Mouse (Mus musculus) stomach, postnatal 0 days (tissue): ENCODE data around the gene Nxph4. TPM values are rescaled to one million over a fixed set of nuclear protein-coding genes. Genes with fewer than 3 reads are reported as not detected.

ENCODE experiments used
- ATAC-seq: fragments of 200-750 bp; cut with Nextera tagmentation; 2 replicates; pipeline ENCODE4 v1.8.0; 2017; ENCODE audit not compliant: low FRiP score, low TSS enrichment
- DNase-seq: peaks from one replicate; pipeline ENCODE4 v3.0.0-alpha.2; 2016; ENCODE audit warnings: low spot score
- H3K27ac ChIP-seq: fragments of 300-500 bp; sonication (generic); replicated peaks from 2 replicates; pipeline ENCODE4 v1.5.1; 2014; ENCODE audit warnings: mild to moderate bottlenecking, control low read depth
- H3K27me3 ChIP-seq: fragments of 300-500 bp; sonication (generic); 2 replicates; pipeline ENCODE4 v1.6.1; 2014; ENCODE audit warnings: low read length; ENCODE audit not compliant: control insufficient read depth, insufficient read depth
- H3K36me3 ChIP-seq: fragments of 300-500 bp; sonication (generic); 2 replicates; pipeline ENCODE4 v1.6.1; 2014; ENCODE audit warnings: low read length, mixed read lengths; ENCODE audit not compliant: control insufficient read depth, insufficient read depth
- H3K4me1 ChIP-seq: fragments of 300-500 bp; sonication (generic); replicated peaks from 2 replicates; pipeline ENCODE4 v1.6.1; 2014; ENCODE audit warnings: antibody characterized with exemption; ENCODE audit not compliant: control insufficient read depth, insufficient read depth
- H3K4me2 ChIP-seq: fragments of 300-500 bp; sonication (generic); replicated peaks from 2 replicates; pipeline ENCODE4 v1.6.1; 2014; ENCODE audit warnings: low read depth, mild to moderate bottlenecking, control low read depth, moderate library complexity
- H3K4me3 ChIP-seq: fragments of 300-500 bp; sonication (generic); 2 replicates; pipeline ENCODE4 v1.5.1; 2014; ENCODE audit warnings: low read depth, low read length, control low read depth
- H3K9ac ChIP-seq: fragments of 300-500 bp; sonication (generic); 2 replicates; pipeline ENCODE4 v1.6.1; 2014; ENCODE audit warnings: mild to moderate bottlenecking, low read length, control low read depth, mixed read lengths
- H3K9me3 ChIP-seq: fragments of 300-500 bp; sonication (generic); 2 replicates; pipeline ENCODE4 v1.6.1; 2016; ENCODE audit warnings: low read length; ENCODE audit not compliant: control insufficient read depth
- CTCF ChIP-seq: IDR thresholded peaks from 2 replicates; pipeline ENCODE4 v1.5.1; 2016; ENCODE audit warnings: antibody characterized with exemption, low read depth, mild to moderate bottlenecking, moderate library complexity
- EP300 ChIP-seq: optimal IDR thresholded peaks from 2 replicates; pipeline ENCODE3; 2016; ENCODE audit warnings: antibody characterized with exemption
- WGBS: fragments of 180-500 bp; shearing (Covaris S2); extraction: QIAGEN DNeasy Blood & Tissue Kit; methylation state at CpG from one replicate; pipeline ENCODE4 v1.1.7; 2014; 5-methylcytosine and 5-hydroxymethylcytosine counted together
- polyA plus RNA-seq: library from polyadenylated mRNA; unstranded; fragments of >200 nt; fragmentation: Nextera tagmentation; extraction: Ambion mirVana; gene quantifications from 2 replicates; pipeline ENCODE4 v1.2.1, GENCODE M21; 2015

Nxph4 gene
- polyA plus RNA-seq, 1 experiment from 2014 or later = 2.7 TPM

DNA sequence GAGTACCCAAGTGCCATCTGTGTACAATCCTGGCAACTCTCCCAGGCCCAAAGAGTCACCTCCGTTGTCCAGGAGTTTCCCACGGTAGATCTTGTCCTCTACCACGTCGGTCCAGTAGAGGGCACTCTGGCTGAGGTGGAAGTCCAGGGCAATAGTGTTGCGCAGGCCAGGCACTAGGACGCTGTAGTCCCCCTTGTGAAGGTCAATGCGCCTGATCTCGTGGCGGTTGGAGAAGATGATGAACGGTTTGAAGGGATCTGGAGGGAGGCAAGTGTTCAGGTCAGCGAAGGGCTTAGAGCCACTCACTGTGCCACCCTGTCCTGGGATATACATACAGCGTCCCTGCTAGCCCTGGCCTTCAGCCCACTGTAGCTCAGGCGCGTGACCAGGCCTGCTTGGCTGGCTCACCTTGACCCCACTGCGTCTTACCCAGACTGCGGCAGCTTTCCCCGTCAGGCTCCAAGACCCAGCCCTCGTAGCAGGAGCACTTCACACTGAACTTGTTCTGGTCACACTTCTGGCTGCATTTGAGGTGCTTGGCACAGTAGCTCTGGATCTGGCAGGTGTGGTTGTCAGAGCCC is 42.1 kb upstream of the Nxph4 start:
- peak; percentile 83 for DNase-seq
- Histone ChIP-seq H3K4me3 (no peak overlapping the region), H3K4me1 (no peaks in the 10 kb centered on the region), H3K4me2 (no peak overlapping the region), H3K36me3 (peaks cover 40% of the 10 kb centered on the region), H3K27me3 (no peaks in the 10 kb centered on the region), H3K9me3 (no peaks in the 10 kb centered on the region), H3K9ac (no peak overlapping the region; the same call in 1 of the 2 replicates), H3K27ac (peak overlapping the region; percentile 13; the same call in 1 of the 2 replicates)
- peak; percentile 48 for ATAC-seq
- WGBS = 54% methylated on average over 18 of the region's 18 CpGs
- TF ChIP-seq CTCF = peak; percentile 89
- TF ChIP-seq EP300 = no peak

DNA sequence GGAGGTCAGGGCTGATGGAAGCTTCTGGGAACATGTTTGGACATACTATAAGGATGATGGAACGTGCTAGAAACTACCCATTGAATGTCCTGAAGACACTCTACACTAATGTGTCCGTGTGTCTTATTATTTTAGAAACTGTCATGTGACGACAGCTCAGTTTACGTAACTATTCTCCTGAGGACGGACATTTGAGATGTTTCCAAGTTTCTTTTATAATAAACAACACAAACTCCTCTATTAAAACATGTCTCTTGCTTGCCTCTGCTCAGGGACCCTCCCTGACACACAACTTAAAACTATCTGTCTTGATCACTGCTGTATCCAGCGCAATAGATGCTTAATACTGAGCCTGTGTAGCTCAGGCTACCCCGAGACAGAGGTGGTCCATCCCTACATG is 41.4 kb upstream of the Nxph4 start:
- Histone ChIP-seq H3K27ac (no peak overlapping the region), H3K4me1 (no peaks in the 10 kb centered on the region), H3K4me2 (no peak overlapping the region), H3K36me3 (peaks cover 40% of the 10 kb centered on the region), H3K4me3 (no peak overlapping the region), H3K9ac (no peak overlapping the region), H3K9me3 (no peaks in the 10 kb centered on the region), H3K27me3 (no peaks in the 10 kb centered on the region)
- 68% methylated on average over 7 of the region's 7 CpGs for WGBS
- DNase-seq = no peak
- ATAC-seq = no peak
- TF ChIP-seq CTCF = no peak
- no peak for TF ChIP-seq EP300

DNA sequence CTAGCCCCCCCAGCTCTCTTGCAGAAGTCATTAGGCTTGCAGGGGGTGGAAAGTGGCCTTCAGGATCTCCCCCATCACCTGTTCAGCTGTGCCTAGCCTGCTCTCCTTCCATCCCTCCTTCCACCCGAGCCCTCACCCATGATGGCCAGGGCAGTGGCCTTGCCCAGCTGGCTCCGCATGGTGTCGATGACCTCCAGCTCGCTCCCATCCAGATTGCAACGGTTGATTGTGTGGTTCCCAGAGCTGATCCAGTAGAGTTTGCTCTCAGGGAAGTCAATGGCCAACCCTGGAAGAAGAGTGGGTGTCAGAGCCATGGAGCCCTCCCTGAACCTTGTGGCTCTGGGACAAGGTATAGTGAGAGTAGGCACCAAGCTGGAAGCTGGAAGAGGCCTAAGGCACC is 37.9 kb upstream of the Nxph4 start:
- Histone ChIP-seq H3K4me2 (no peak overlapping the region), H3K36me3 (peaks cover 40% of the 10 kb centered on the region)
- no peak for TF ChIP-seq CTCF
- TF ChIP-seq EP300 = no peak

DNA sequence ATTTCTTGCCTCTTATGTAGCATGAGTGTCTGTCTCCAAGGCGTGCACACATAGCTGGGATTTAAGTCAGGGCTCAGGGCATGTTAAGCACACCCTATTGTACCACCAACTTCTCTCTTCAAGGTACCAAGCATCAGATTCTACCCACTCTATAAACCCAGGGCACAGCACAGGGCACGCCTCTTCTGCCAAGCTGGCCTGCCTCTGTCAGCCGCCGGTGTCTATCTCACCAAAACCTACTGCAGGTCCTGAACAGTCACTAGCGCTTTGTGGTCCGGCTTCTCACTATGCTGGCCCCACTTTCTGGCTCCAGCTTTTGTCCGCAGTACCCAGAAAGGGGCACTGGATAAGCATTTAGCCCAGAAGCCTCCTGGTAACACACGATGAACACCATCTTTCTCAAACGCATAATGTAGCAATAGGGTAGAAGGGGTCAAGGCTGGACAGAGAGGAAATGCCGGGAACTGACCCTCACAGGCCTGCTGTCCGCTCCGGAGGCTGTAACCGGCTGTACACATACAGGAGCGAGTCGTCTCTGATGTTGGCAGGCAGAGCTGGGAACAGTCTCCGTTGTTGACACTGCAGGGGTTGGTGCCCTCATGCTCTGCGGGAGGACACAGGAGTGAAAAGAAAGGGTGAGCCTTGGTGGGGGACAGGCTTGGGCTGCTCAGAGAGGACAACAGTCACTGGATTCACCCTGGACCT is 36.7 kb upstream of the Nxph4 start:
- ATAC-seq (no peak), DNase-seq (no peak)
- Histone ChIP-seq H3K27ac (peak overlapping the region; percentile 67; the same call in 1 of the 2 replicates), H3K27me3 (no peaks in the 10 kb centered on the region), H3K4me1 (no peaks in the 10 kb centered on the region), H3K4me3 (no peak overlapping the region), H3K36me3 (peaks cover 39% of the 10 kb centered on the region), H3K9me3 (no peaks in the 10 kb centered on the region), H3K4me2 (no peak overlapping the region), H3K9ac (no peak overlapping the region)
- 72% methylated on average over 17 of the region's 17 CpGs for WGBS
- no peak for TF ChIP-seq CTCF
- TF ChIP-seq EP300 = no peak

More for the DNA sequence above, 37.9 kb upstream of the Nxph4 start:
- no peaks in the 10 kb centered on the region for H3K9me3 ChIP-seq
- WGBS = 89% methylated on average over 5 of the region's 5 CpGs
- no peaks in the 10 kb centered on the region for H3K27me3 ChIP-seq
- ATAC-seq (no peak), DNase-seq (no peak)
- no peak overlapping the region for H3K9ac ChIP-seq
- no peaks in the 10 kb centered on the region for H3K4me1 ChIP-seq
- H3K4me3 ChIP-seq = no peak overlapping the region
- H3K27ac ChIP-seq = no peak overlapping the region

DNA sequence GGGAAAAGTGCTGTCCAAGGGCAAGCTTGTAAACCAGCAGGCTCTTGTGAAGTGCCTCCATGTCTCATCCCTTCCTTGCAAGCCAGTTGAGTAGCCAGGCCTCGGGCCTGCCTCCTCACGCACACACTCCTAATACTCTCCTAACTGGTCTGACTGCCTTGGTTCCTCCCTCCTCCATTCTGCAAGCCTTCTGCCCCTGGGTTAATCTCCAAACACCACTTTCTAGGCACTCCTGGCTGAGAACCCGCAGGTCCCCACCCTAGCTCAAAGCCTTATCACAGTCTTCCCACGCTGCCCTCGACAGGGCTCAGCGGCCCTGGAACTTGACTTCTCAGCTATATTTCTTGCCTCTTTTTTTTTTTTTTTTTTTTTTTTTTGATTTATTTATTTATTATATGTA is 36.0 kb upstream of the Nxph4 start:
- peak; percentile 37 for ATAC-seq
- TF ChIP-seq EP300 (no peak), CTCF (no peak)
- peaks cover 35% of the 10 kb centered on the region for H3K36me3 ChIP-seq
- H3K27ac ChIP-seq = peak overlapping the region; percentile 46
- WGBS = 44% methylated on average over 6 of the region's 6 CpGs
- no peaks in the 10 kb centered on the region for H3K9me3 ChIP-seq
- peak; percentile 52 for DNase-seq
- no peaks in the 10 kb centered on the region for H3K27me3 ChIP-seq
- no peaks in the 10 kb centered on the region for H3K4me1 ChIP-seq
- H3K4me2 ChIP-seq = no peak overlapping the region
- H3K9ac ChIP-seq = no peak overlapping the region
- no peak overlapping the region for H3K4me3 ChIP-seq

DNA sequence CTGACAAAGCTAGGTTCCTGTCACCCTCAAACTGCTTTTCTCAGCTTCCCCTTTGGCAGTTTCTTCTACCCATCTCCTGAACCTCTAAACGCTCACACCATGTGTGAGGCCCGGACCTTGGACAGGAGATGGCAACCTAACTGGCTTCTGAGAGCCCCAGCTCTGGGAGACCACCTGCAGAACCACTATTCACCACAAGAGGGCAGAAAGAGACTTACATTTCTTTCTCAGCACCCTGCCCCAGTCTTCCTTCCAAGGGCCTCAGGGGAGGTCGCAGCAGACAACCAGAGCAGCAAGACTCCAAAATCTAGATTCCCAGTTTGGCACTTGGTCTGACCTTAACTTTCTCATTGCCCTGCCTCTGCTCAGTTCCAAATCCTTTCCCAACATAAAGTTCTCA is 35.1 kb upstream of the Nxph4 start:
- Histone ChIP-seq H3K27me3 (no peaks in the 10 kb centered on the region), H3K4me1 (no peaks in the 10 kb centered on the region), H3K27ac (peak overlapping the region; percentile 46), H3K36me3 (peaks cover 30% of the 10 kb centered on the region), H3K4me2 (no peak overlapping the region), H3K4me3 (no peak overlapping the region), H3K9me3 (no peaks in the 10 kb centered on the region), H3K9ac (no peak overlapping the region; the same call in 1 of the 2 replicates)
- DNase-seq (peak; percentile 76), ATAC-seq (no peak)
- TF ChIP-seq CTCF = peak; percentile 92
- no peak for TF ChIP-seq EP300
- WGBS = 21% methylated on average over 3 of the region's 3 CpGs
